Mouse (Mus musculus) naive thymus-derived CD4-positive, alpha-beta T cell, adult 2 months (primary cell): Measurements from ENCODE around the gene Gsx2.
A peak's percentile ranks its signal among the peaks of the same experiment; 100 is the strongest.

Experiments used
- DNase-seq: peaks from one replicate; pipeline ENCODE4 v3.0.0-alpha.2; 2011; ENCODE audit warnings: low read depth

The Gsx2 gene

GRCm38 (mm10) chr5:75075383-75075941 lies at the start of gene Gsx2:
TSS of gene Gsx2 (plus strand) at chr5:75075601.
- no peak for DNase-seq

DNA sequence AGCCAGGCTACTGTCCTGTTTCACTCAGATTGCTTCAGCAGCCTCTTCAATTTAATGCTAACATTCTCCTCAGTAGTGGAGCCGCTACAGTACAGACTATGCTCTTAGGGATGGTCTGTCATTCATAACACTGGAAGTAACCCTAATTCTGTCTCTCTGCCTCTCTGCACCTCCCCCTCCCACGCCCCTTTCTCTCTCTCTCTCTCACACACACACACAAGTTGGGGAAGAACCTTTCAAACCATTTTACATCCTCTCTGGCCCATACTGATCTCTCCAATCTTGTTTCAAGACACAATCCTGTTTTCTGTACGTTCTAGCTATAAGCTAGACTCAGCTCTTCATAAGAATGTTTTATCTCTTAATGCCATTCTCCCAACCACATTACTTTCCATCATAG lies 39.9 kb upstream of the Gsx2 start:
- no peak for DNase-seq

DNA sequence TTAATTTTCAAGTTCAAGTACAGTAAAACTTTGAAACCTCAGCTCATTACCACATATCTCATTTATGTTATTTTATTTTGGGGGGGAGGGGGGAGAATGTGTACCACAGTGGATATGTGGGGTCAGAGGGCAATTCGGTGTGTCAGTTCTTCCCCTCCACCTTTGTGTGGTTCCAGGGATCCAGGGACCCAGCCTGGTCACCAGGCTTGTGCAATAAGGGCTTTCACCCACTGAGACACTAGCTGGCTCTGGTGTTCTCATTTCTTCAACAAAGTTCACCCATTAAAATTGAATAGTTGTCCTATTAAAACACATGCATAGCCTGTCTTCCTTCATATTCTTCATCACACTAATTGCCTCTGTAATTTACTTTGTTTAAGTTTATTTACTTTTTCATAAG lies 36.1 kb upstream of the Gsx2 start:
- no peak for DNase-seq

DNA sequence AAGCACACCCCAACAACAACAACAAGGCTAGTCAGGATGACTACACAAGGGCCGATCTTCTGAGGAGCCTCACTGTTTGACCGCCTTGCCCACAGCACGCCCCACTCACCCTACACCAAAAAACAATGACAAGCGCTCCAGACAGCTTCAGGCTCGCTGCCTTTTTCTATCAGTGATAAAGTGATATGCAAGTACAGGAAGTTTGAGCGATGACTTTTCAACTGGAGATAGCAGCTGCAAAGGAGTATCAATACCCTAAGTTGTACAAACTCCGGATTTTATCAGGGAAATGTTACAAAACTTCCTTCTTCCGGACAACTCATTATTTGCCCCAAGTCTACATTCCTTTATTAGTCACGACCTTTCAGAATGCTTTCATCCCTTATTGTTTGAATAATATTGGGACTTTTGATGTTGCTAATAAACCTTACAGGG lies 32.4 kb upstream of the Gsx2 start:
- peak; percentile 41 for DNase-seq

GRCm38 (mm10) chr5:75043621-75044301 lies 31.6 kb upstream of the Gsx2 start:
- peak; percentile 60 for DNase-seq

- DNase-seq = peak; percentile 87
These were observed 31.0 kb upstream of the Gsx2 start, which contains the start of gene Chic2 for GRCm38 (mm10) chr5:75044310-75044904. TSS of gene Chic2 (minus strand) at chr5:75044774.

DNA sequence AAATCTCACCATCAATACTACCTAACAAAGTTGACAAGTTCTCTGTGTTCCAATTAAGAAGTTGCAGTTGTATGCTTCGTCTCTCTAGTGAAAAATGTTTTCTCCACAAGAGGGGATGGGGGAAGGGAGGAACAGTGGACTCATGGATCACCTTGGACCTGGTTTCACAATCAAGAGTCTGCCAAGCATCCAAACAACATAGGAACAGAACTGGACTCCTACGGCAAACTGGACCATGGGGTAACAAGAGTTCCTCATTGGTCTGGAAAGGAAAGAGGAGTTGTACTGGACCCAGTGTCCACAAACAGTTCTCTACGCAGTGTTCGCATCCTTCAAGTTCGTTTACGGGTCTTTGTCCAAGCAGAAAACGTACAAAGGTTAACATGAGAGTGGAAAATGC lies 30.0 kb upstream of the Gsx2 start:
- peak; percentile 39 for DNase-seq

DNA sequence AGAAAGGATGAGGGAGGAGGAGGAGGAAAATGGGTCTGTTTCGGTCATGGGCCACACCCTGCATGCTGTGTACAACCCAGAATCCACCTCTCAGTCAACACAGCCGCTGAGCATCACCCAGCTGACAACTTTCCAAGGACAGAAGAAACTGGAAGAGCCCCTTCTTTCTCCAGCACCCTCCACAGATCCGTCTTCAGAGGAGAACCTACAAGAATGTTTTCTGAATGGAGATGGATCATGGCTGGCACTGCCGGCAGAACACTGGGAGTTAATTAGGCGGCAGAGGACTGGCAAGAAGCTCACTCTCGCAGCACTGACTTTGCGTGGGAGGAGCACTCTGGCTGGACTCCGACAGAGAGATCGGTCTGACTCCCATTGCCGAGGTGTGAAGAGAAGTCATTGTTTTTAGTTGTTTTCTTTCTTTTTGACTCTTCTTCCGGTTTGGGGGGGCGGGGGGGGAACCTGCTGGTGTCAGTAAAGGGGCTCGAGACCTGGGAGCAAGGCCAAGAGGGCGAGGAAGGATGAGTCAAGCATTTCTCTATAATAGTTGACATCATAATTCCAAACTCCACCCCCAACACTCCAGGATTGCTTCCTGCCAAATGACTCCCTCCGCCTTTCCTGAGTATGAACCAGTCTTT lies 28.6 kb upstream of the Gsx2 start:
- no peak for DNase-seq

GRCm38 (mm10) chr5:75051109-75051508 lies 24.3 kb upstream of the Gsx2 start:
- no peak for DNase-seq

GRCm38 (mm10) chr5:75063177-75063576 lies 12.2 kb upstream of the Gsx2 start:
- no peak for DNase-seq

- peak; percentile 75 for DNase-seq
These were observed 8.7 kb upstream of the Gsx2 start for GRCm38 (mm10) chr5:75066715-75067114.

- peak; percentile 89 for DNase-seq
These were observed 8.2 kb upstream of the Gsx2 start for GRCm38 (mm10) chr5:75067125-75067756.

DNA sequence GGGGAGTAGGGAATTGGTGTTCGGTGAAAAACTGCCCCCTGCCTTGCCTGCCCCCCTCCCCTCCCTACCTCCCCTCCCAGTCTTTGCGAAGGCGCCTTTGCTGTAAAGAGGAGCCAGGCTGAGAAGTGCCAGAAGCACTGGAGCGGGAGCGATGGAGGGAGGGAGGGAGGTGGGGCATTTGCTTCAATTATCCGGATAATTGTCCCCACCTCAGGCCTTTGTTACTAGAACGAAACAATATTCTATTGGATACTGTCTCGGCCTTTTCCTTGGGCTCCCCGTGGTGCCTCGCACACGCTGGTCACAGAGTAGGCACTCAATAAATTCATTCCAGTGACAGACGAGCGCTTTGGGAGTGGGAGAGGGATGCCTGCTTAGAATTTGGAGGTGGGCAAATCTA lies 5.3 kb upstream of the Gsx2 start:
- DNase-seq = no peak

- DNase-seq = no peak
These were observed 4.6 kb upstream of the Gsx2 start for GRCm38 (mm10) chr5:75070656-75071375.

DNA sequence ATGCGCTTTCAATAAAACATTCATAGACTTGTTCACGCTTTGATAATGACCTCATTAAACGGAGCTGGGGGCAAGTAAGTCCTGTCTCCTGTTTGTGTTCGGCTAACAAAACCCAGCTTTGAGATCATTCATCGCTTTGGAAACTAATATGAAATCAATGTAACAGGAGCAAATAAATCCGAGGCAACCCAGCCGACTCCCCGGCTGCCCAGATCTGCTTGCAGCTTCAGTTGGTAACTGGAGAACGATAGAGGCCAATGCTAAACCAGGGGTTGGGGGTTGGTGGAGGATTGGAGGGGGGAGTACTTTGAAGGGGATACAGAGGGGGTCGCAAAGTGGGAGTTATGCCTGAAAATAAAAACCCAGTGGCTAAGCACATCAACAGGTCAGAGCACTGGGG lies 3.5 kb upstream of the Gsx2 start:
- DNase-seq = no peak

DNA sequence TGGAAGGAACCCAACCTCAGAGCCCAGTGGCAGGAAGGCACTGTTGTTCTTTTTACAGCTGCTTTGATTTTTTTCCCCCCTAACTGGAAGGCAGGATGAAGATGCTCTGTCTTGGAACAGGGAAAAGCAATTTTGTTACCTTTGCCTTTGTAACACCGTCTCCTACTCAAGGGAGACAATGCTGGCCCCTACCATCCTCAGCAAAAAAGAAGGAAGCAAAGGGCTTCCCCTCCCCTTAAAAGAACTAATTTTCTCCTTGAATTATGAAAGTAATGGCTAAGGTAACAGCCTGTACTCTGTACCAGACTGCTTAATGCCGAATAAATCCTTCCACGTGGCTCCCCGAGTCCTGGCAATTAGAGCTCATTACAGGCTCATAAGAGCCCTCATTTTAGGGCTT lies 2.9 kb upstream of the Gsx2 start:
- DNase-seq = no peak

DNA sequence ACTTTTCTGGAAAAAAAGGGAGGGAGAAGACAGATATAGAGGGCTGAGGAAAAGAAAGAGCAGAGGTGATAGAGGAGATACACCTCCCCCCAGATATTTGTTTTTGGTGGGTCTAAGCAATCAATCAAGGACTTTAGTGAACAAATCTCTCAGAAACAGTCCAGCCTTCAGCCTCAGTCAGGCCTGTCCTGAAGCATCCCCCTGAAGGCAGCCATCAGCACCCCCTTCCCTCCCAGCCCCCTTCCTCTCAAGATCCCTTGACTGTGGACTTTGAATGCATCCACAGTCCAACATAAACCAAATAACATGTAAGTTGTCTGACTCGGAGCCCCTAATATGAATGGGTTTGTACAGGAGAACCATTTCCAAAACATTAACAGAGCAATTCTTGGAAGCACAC lies 2.2 kb upstream of the Gsx2 start:
- DNase-seq = no peak

GRCm38 (mm10) chr5:75073684-75074083 lies 1.7 kb upstream of the Gsx2 start:
- DNase-seq = no peak

GRCm38 (mm10) chr5:75074132-75074531 lies 1.3 kb upstream of the Gsx2 start:
- no peak for DNase-seq

DNA sequence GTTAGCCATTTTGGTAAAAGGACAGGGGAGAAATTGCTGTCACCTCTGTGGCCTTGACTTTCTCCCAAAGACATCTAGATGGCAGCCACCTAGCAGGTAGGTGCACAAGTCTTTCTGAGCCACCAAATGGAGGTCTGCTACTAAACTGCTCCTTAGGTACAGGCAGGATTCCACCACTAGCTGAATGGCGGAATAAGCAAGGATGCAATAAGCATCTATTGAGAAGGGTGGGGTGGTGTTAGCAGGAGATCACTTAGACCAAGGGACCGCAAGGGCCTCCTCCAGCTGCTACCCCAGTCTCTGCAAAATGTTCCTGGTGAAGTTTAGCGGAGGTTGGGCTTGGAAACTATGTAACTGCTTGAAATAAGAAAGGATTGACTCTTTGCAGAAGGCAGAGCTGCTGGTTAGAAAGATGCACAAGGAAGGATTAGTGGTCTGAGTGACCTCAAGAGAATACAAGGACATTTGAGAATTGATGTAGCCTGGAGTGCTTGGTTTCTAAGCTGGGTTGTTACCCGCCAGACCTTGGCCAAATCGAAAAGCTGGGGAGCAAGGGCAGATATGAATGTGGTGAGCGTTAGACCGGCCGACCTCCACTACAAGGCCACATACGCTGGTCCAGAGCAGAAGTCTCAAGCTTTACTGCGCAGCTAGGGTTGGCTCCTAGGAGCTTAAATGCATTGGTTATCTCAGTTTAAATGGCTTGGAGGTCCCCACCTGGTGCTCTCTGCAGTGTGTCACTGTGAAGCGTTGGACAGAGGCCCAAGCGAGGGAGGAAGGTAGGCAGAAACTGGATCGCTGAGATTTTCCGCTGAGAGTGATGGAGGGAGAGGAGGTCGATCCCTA lies 641 bp upstream of the Gsx2 start:
- no peak for DNase-seq
